Mouse (Mus musculus) heart, embryonic 11.5 days (tissue): ENCODE measurements around the gene Fam71f2. TPM values are rescaled to one million over a fixed set of nuclear protein-coding genes. Genes with fewer than 3 reads are reported as not detected.

Experiments used
- ATAC-seq: fragments of 200-750 bp; cut with Nextera tagmentation; replicated peaks from 2 replicates; pipeline ENCODE4 v1.8.0; 2017; ENCODE audit warnings: moderate library complexity; ENCODE audit not compliant: insufficient number of reproducible peaks, low FRiP score, low TSS enrichment
- H3K27ac ChIP-seq: fragments of 300-500 bp; sonication (generic); 2 replicates; pipeline ENCODE4 v1.5.1; 2014; ENCODE audit warnings: mild to moderate bottlenecking, low read depth, low read length
- H3K27me3 ChIP-seq: fragments of 300-500 bp; sonication (generic); 2 replicates; pipeline ENCODE4 v1.6.1; 2014; ENCODE audit warnings: mild to moderate bottlenecking, low read length, mixed read lengths; ENCODE audit not compliant: control insufficient read depth, insufficient read depth
- H3K36me3 ChIP-seq: fragments of 300-500 bp; sonication (generic); 2 replicates; pipeline ENCODE4 v1.6.1; 2014; ENCODE audit warnings: mild to moderate bottlenecking, low read length, moderate library complexity, mixed read lengths; ENCODE audit not compliant: control insufficient read depth, insufficient read depth
- H3K4me1 ChIP-seq: fragments of 300-500 bp; sonication (generic); 2 replicates; pipeline ENCODE4 v1.6.1; 2014; ENCODE audit warnings: low read length; ENCODE audit not compliant: control insufficient read depth, insufficient read depth
- H3K4me2 ChIP-seq: fragments of 300-500 bp; sonication (generic); 2 replicates; pipeline ENCODE4 v1.6.1; 2014; ENCODE audit warnings: mild to moderate bottlenecking, moderate library complexity
- H3K4me3 ChIP-seq: fragments of 300-500 bp; sonication (generic); 2 replicates; pipeline ENCODE4 v1.5.1; 2014; ENCODE audit warnings: low read depth, low read length
- H3K9ac ChIP-seq: fragments of 300-500 bp; sonication (generic); 2 replicates; pipeline ENCODE4 v1.6.1; 2014; ENCODE audit warnings: mild to moderate bottlenecking, low read depth, low read length, moderate library complexity
- H3K9me3 ChIP-seq: fragments of 300-500 bp; sonication (generic); replicated peaks from 2 replicates; pipeline ENCODE4 v1.6.1; 2016; ENCODE audit warnings: low read length; ENCODE audit not compliant: control insufficient read depth
- WGBS: fragments of 180-500 bp; shearing (Covaris S2); extraction: QIAGEN DNeasy Blood & Tissue Kit; methylation state at CpG from one replicate; pipeline ENCODE4 v1.1.7; 2014; ENCODE audit not compliant: insufficient replicate concordance; 5-methylcytosine and 5-hydroxymethylcytosine counted together
- polyA plus RNA-seq: library from polyadenylated mRNA; unstranded; fragments of >200 nt; fragmentation: Nextera tagmentation; extraction: Ambion mirVana; gene quantifications from 2 replicates; pipeline ENCODE4 v1.2.1, GENCODE M21; 2014

The Fam71f2 gene
- 0.53 TPM in 1 of 2 replicates, not detected in the other for polyA plus RNA-seq

DNA sequence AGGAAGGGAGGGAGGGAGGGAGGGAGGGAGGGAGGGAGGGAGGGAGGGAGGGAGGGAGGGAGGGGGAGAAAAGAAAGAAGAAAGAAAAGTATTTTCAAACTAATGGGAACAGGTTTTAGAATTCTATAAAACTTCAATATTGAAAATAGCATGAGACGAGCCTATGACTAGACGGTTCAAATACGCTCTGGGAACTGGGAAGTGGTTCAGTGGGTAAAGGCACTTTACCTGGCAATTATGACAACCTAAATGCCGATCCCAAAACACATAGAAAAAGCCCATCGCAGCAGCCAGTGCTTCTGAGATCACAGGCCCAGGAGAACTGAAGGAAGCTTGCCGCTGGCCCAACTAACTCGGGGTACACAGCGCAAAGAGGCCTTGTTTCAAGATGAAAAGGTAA lies at the start of gene Fam71f2:
TSS of gene Fam71f2 (plus strand) at position 301 of the 400 bp plus-strand sequence.
- Histone ChIP-seq H3K4me3 (no peak within 1 kb of the TSS), H3K9me3 (no peaks in the 10 kb centered on the region), H3K4me2 (no peak within 1 kb of the TSS), H3K27me3 (no peaks in the 10 kb centered on the region), H3K9ac (no peak within 1 kb of the TSS), H3K36me3 (0 out of 2 replicates have a peak, but pooled peaks cover 5% of the 10 kb centered on the region), H3K27ac (peak within 1 kb of the TSS; percentile 41), H3K4me1 (no peaks in the 10 kb centered on the region)
- no peak for ATAC-seq
- 86% methylated on average over 8 of the region's 8 CpGs for WGBS

DNA sequence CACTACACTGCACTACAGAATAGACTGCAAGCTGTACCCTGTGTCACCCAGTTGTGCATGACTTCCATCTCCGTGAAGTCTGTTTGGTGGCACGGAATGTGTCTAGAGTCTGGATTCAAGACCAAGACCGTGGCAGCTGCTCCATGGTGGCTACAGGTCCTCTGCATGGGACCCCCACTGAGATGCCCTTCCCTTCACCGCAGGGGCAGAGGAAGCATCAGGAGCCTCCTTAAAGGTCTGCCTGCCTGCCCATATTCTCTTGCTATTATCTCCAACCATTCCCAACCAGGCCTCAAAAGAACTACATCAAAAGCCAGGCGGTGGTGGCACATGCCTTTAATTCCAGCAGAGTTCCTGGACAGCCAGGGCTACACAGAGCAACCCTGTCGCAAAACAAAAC lies 49.0 kb upstream of the Fam71f2 start:
- no peaks in the 10 kb centered on the region for H3K9me3 ChIP-seq
- no peaks in the 10 kb centered on the region for H3K27me3 ChIP-seq
- H3K4me1 ChIP-seq, result peaks cover 8% of the 10 kb centered on the region; the same call in 1 of the 2 replicates
- H3K27ac ChIP-seq, result no peak overlapping the region
- ATAC-seq, result 0 out of 2 replicates have a peak, but pooled peaks have one; percentile 50
- no peak overlapping the region for H3K4me2 ChIP-seq
- H3K4me3 ChIP-seq, result no peak overlapping the region
- H3K9ac ChIP-seq, result no peak overlapping the region
- WGBS, result 57% methylated on average over 6 of the region's 6 CpGs
- H3K36me3 ChIP-seq, result no peaks in the 10 kb centered on the region

DNA sequence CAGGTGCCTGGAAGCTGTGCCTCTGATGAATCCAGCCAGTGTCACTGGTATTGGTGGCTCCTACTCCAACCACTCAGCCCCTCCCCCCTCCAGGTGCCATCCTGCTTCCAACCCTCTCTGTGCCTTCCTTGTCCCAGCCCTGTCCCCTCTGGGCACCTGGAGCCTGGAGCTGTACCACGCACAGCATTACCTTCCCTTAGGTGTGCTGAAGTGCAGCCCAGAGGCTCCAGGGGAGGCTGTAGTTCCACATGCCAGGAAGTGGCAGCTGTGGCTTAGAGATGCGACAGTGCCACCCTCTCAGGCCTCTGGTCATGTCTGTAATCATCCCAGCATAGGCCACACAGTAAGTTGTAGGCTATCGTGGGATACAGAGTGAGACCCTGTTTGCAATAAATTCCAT lies 47.6 kb upstream of the Fam71f2 start:
- no peak overlapping the region for H3K4me2 ChIP-seq
- no peaks in the 10 kb centered on the region for H3K9me3 ChIP-seq
- H3K27me3 ChIP-seq, result no peaks in the 10 kb centered on the region
- ATAC-seq, result no peak
- H3K4me1 ChIP-seq, result peaks cover 8% of the 10 kb centered on the region; the same call in 1 of the 2 replicates
- H3K9ac ChIP-seq, result no peak overlapping the region
- 75% methylated on average over 3 of the region's 3 CpGs for WGBS
- H3K27ac ChIP-seq, result no peak overlapping the region
- H3K4me3 ChIP-seq, result no peak overlapping the region
- no peaks in the 10 kb centered on the region for H3K36me3 ChIP-seq

DNA sequence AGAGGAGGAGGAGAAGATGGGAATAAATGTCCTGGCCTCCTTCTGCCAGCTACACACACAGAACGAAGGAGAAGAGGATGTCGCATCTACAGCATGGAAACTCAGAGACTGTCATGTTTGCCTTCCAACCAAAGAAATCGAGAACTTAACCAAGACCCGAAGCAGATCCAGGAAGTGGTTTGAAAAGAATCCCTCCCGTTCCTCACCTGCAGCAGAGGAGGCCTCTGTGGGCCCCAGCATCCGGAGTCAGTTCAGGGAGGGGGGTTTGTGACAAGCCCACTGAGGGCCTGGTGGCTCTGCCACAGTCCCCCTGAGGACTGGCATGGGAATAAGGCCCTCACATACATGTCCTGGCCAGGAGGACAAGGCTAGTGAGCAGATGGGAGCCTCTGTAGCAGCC lies 47.1 kb upstream of the Fam71f2 start:
- H3K36me3 ChIP-seq, result no peaks in the 10 kb centered on the region
- peaks cover 8% of the 10 kb centered on the region; the same call in 1 of the 2 replicates for H3K4me1 ChIP-seq
- no peaks in the 10 kb centered on the region for H3K27me3 ChIP-seq
- no peak overlapping the region for H3K27ac ChIP-seq
- H3K9ac ChIP-seq, result no peak overlapping the region
- no peak overlapping the region for H3K4me3 ChIP-seq
- H3K9me3 ChIP-seq, result no peaks in the 10 kb centered on the region
- 73% methylated on average over 6 of the region's 6 CpGs for WGBS
- no peak for ATAC-seq
- no peak overlapping the region for H3K4me2 ChIP-seq

DNA sequence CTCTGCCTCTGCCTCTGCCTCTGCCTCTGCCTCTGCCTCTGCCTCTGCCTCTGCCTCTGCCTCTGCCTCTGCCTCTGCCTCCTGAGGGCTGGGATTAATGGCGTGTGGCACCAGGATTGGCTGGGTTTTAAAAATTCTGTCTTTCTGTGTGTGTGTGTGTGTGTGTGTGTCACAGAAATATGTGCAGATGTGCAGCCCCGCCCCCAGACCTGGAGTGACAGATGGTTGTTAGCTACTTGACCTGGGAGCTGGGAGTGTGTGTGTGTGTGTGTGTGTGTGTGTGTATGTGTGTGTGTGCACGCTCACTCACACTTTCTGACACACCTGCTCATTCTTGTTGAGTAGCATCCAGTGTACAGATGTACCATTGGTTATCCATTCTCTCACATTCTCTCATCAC lies 45.7 kb upstream of the Fam71f2 start:
- Histone ChIP-seq H3K4me3 (no peak overlapping the region), H3K27me3 (no peaks in the 10 kb centered on the region), H3K36me3 (no peaks in the 10 kb centered on the region), H3K4me1 (peaks cover 8% of the 10 kb centered on the region; the same call in 1 of the 2 replicates), H3K4me2 (no peak overlapping the region), H3K27ac (no peak overlapping the region), H3K9me3 (no peaks in the 10 kb centered on the region), H3K9ac (no peak overlapping the region)
- no peak for ATAC-seq
- 71% methylated on average over 3 of the region's 3 CpGs for WGBS

DNA sequence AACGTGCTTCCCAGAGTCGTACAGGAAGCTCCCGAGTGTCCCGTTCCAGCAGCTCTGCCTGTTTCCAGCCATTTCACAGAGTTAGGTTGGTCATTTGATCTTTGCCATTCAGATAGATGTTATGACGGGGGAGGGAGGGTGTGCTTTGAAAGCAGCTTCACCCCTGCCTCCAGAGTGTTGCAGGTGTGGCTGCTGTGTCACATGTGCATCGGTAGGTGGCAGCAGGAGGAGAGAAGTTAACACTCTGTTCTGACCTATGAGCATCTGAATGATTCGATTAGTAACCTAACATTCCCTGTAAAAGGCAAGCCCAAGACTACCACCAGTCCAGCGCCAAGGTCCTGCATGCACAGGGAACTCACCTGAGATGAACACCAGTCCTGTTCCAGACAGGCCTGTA lies 45.1 kb upstream of the Fam71f2 start:
- no peak overlapping the region for H3K4me3 ChIP-seq
- no peaks in the 10 kb centered on the region for H3K9me3 ChIP-seq
- no peak overlapping the region for H3K9ac ChIP-seq
- H3K27me3 ChIP-seq, result no peaks in the 10 kb centered on the region
- ATAC-seq, result no peak
- no peaks in the 10 kb centered on the region for H3K36me3 ChIP-seq
- no peak overlapping the region for H3K4me2 ChIP-seq
- 44% methylated on average over 8 of the region's 8 CpGs for WGBS
- peaks cover 5% of the 10 kb centered on the region; the same call in 1 of the 2 replicates for H3K4me1 ChIP-seq
- no peak overlapping the region for H3K27ac ChIP-seq

DNA sequence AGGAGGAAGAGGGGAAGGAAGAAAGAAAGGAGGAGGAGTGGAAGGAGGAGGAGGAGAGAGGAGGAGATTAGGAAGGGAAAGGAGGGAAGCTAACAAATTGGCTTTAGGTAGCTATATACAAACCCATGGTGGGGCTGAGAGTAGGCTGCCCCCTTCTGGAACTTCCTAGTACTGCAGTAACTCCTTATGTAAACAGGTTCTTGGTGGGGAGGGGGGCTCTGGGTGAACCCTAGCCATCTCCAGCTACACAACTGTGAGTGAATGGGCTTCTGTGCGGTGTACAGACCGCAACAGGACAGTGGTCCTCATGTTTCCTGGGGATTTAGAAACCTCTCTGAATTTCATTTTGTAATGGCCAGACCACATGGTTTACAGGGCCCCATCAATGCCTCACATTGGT lies 38.6 kb upstream of the Fam71f2 start:
- H3K27me3 ChIP-seq, result no peaks in the 10 kb centered on the region
- no peaks in the 10 kb centered on the region; the same call in 1 of the 2 replicates for H3K4me1 ChIP-seq
- H3K4me3 ChIP-seq, result no peak overlapping the region
- no peak overlapping the region for H3K27ac ChIP-seq
- no peak overlapping the region for H3K4me2 ChIP-seq
- ATAC-seq, result no peak
- no peaks in the 10 kb centered on the region for H3K36me3 ChIP-seq
- H3K9me3 ChIP-seq, result no peaks in the 10 kb centered on the region
- 29% methylated on average over 2 of the region's 2 CpGs for WGBS
- no peak overlapping the region for H3K9ac ChIP-seq

DNA sequence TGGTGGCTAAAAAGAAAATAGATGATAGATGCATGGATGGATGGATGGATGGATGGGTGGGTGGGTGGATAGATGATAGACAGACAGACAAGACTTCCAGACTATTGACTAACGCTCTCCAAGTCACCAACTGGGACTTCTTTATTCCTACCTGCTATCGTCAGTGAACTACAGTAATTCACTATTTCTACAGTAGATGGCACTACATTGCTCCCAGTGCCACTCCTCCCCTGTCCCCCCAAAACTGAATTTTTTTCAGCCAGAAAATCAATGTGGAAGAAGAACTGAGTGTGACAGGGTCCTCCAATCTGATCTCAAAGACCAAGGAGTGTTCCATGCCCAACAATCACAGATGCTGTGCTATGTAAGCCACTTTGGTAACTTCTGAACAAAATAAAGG lies 37.7 kb upstream of the Fam71f2 start:
- no peak overlapping the region for H3K27ac ChIP-seq
- no peak overlapping the region for H3K4me3 ChIP-seq
- H3K36me3 ChIP-seq, result no peaks in the 10 kb centered on the region
- 48% methylated on average over 2 of the region's 2 CpGs for WGBS
- H3K4me2 ChIP-seq, result no peak overlapping the region
- H3K9me3 ChIP-seq, result no peaks in the 10 kb centered on the region
- no peak for ATAC-seq
- no peaks in the 10 kb centered on the region for H3K27me3 ChIP-seq
- H3K4me1 ChIP-seq, result no peaks in the 10 kb centered on the region; the same call in 1 of the 2 replicates
- no peak overlapping the region for H3K9ac ChIP-seq

DNA sequence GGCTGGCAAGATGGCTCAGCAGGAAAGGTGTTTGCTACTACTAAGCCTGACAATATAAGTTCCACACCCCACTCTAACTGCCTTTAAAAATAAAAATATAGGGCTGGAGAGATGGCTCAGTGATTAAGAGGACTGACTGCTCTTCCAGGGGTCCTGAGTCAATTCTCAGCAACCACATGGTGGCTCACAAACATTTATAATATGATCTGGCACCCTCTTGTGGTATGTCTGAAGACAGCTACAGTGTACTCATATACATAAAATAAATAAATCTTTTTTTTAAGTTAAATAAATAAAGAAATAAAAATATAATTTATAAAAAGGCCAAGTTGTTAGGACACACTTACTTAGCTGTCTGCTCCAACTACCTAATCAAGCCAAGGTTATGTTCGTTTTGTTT lies 37.1 kb upstream of the Fam71f2 start:
- H3K4me2 ChIP-seq, result no peak overlapping the region
- no peaks in the 10 kb centered on the region; the same call in 1 of the 2 replicates for H3K4me1 ChIP-seq
- H3K27ac ChIP-seq, result no peak overlapping the region
- H3K4me3 ChIP-seq, result no peak overlapping the region
- ATAC-seq, result no peak
- no peaks in the 10 kb centered on the region for H3K27me3 ChIP-seq
- H3K9ac ChIP-seq, result no peak overlapping the region
- H3K36me3 ChIP-seq, result no peaks in the 10 kb centered on the region
- 58% methylated on average over 1 of the region's 1 CpGs for WGBS
- H3K9me3 ChIP-seq, result no peaks in the 10 kb centered on the region
